Mouse (Mus musculus) limb, embryonic 10.5 days (tissue): ENCODE data around the gene Pacrg. TPM values are rescaled to one million over a fixed set of nuclear protein-coding genes. Genes with fewer than 3 reads are reported as not detected.

Experiments
- DNase-seq: peaks from one replicate; pipeline ENCODE4 v3.0.0-alpha.2; 2017; ENCODE audit warnings: low spot score
- H3K27ac ChIP-seq: fragments of 300-500 bp; sonication (generic); 2 replicates; pipeline ENCODE4 v1.5.1; 2016; ENCODE audit warnings: mild to moderate bottlenecking
- H3K27me3 ChIP-seq: fragments of 300-500 bp; sonication (generic); 2 replicates; pipeline ENCODE4 v1.6.1; 2016; ENCODE audit warnings: low read depth, mild to moderate bottlenecking; ENCODE audit not compliant: poor library complexity, severe bottlenecking
- H3K36me3 ChIP-seq: fragments of 300-500 bp; sonication (generic); 2 replicates; pipeline ENCODE4 v1.6.1; 2016; ENCODE audit warnings: mild to moderate bottlenecking, moderate library complexity
- H3K4me1 ChIP-seq: fragments of 300-500 bp; sonication (generic); 2 replicates; pipeline ENCODE4 v1.6.1; 2016
- H3K4me3 ChIP-seq: fragments of 300-500 bp; sonication (generic); 2 replicates; pipeline ENCODE4 v1.5.1; 2016; ENCODE audit warnings: mild to moderate bottlenecking, moderate library complexity
- H3K9me3 ChIP-seq: fragments of 300-500 bp; sonication (generic); replicated peaks from 2 replicates; pipeline ENCODE4 v1.6.1; 2016; ENCODE audit warnings: mild to moderate bottlenecking
- WGBS: fragments of 180-500 bp; shearing (Covaris S2); methylation state at CpG from one replicate; pipeline ENCODE4 v1.1.7; 2016; 5-methylcytosine and 5-hydroxymethylcytosine counted together
- polyA plus RNA-seq: library from polyadenylated mRNA; unstranded; fragments of >200 nt; fragmentation: Nextera tagmentation; extraction: Ambion mirVana; gene quantifications from 2 replicates; pipeline ENCODE4 v1.2.1, GENCODE M21; 2016

Gene Pacrg
- polyA plus RNA-seq, 1 experiment from 2014 or later, result 1.3 TPM

DNA sequence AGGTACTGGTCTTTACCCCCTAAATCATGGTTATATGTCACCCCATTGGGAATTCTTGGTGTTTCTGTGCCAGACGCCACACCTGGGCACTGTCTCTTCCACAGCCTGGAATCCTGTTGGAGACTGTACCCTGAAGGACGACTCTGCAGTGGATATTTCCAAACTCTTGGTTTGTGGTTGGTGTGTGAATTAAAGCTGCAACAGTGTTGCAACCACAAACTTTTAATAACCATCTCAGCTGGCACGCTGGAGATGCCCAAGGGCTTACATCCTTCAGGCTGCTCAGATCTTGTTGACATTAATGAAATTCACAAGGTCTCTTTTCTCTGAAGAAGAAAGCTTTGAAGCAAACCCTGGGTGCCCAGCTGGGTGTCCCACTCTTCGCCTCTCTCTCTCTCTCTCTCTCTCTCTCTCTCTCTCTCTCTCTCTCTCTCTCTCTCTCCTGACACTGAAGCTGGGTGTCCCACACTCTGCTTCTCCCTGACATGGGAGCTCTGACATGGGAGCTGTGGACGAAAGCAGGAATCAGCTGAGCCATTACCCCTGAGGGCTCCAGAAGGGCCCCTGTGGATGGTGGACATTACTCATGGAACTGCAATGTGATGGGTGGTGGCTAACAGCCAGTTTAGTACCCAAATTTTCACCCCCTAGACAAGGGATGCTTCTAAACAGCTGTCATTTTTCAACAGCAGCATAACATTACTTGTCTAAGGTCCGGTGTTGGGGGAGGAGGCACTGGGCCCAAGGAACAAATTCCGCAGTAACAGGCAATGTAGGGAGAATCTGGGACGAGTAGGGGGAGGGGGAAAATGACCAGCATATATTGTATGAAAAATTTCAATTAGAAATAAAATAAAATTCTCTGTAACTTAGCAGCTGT, 429.3 kb downstream of the Pacrg start:
- H3K4me1 ChIP-seq, result peaks cover 32% of the 10 kb centered on the region
- H3K27me3 ChIP-seq, result no peaks in the 10 kb centered on the region
- H3K4me3 ChIP-seq, result no peak overlapping the region
- no peak overlapping the region for H3K27ac ChIP-seq
- 72% methylated on average over 8 of the region's 8 CpGs for WGBS
- DNase-seq, result no peak
- no peaks in the 10 kb centered on the region for H3K9me3 ChIP-seq
- H3K36me3 ChIP-seq, result no peaks in the 10 kb centered on the region

DNA sequence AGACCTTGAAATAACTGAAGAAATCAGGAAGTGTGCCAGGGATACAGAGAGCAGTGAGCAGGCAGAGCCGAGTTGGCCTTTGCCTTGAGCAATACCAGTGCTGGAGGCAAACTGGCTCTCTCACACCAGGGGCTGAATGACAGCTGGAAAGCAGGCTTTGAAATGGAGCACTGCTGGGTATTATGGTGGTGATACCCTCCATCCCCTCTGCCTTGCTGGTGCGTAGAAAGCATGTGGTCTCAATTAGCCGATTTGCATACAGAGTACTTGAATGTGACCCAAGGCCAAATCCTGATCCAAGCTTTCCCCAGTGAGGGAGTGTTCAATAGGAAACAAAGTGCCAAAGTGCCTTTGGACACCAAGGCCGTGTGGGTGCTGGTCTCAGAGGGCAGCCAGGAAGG, 431.4 kb downstream of the Pacrg start:
- Histone ChIP-seq H3K27me3 (no peaks in the 10 kb centered on the region), H3K9me3 (no peaks in the 10 kb centered on the region), H3K4me3 (no peak overlapping the region), H3K27ac (0 out of 2 replicates have a peak overlapping the region, but pooled peaks have one; percentile 1), H3K36me3 (no peaks in the 10 kb centered on the region), H3K4me1 (peaks cover 32% of the 10 kb centered on the region)
- 19% methylated on average over 4 of the region's 4 CpGs for WGBS
- DNase-seq, result peak; percentile 54

DNA sequence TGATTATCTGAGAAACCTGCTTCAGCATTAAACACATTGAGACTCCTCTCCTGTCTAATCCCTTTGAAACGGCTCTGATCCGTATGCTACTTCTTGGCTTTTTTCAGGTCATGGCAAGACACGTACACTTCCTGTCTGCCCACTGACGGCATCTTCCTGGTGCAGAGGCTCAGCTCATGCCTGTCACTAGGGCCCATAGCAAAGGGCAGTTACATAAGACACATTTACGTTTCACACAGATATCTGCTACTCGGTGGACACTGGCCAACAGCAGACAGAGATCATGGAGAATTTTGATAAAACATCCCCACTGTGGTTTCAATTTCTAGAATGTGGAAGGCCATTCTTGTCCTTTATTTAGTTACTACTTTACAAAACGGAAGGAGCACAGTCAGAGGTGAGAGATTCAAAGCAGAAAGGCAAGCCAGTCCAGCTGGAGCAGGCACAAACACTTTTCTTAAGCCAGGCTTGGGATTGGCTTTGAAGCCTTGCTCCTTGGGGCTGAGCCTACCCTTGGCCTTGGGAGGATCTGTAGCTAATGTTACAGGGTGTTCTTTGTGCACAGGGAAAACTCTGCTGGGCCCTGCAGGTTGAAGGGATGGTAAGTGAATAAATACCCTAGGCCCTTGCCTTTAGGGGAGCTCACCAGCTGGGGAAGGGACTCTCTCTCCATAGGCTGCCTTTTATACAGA, 432.9 kb downstream of the Pacrg start:
- Histone ChIP-seq H3K27me3 (no peaks in the 10 kb centered on the region), H3K9me3 (no peaks in the 10 kb centered on the region), H3K4me1 (peaks cover 32% of the 10 kb centered on the region), H3K27ac (0 out of 2 replicates have a peak overlapping the region, but pooled peaks have one; percentile 16), H3K36me3 (no peaks in the 10 kb centered on the region), H3K4me3 (no peak overlapping the region)
- 72% methylated on average over 7 of the region's 7 CpGs for WGBS
- DNase-seq, result no peak

DNA sequence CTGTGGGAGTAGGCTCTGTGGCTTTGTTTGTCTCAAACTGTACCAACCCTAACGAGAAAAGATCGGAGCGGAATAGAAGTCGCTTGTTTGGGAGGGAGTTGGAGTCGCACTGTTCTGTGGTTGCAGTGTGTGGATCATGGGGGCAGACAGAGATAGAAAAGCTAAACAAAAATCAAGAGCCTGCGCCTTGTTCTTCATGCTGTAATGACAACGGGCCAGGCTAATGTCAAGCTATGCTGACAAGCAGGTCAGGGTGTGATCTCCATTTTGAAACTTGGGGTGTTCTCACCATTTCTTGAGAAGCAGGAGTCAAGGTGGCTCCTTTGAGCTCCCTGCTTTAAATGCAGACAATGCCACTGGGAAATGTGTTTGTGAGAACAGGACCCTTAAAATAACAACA, 433.8 kb downstream of the Pacrg start:
- 82% methylated on average over 7 of the region's 7 CpGs for WGBS
- no peaks in the 10 kb centered on the region for H3K9me3 ChIP-seq
- no peaks in the 10 kb centered on the region for H3K27me3 ChIP-seq
- H3K4me1 ChIP-seq, result peaks cover 36% of the 10 kb centered on the region
- no peak overlapping the region for H3K27ac ChIP-seq
- no peak for DNase-seq
- H3K4me3 ChIP-seq, result no peak overlapping the region
- H3K36me3 ChIP-seq, result no peaks in the 10 kb centered on the region

DNA sequence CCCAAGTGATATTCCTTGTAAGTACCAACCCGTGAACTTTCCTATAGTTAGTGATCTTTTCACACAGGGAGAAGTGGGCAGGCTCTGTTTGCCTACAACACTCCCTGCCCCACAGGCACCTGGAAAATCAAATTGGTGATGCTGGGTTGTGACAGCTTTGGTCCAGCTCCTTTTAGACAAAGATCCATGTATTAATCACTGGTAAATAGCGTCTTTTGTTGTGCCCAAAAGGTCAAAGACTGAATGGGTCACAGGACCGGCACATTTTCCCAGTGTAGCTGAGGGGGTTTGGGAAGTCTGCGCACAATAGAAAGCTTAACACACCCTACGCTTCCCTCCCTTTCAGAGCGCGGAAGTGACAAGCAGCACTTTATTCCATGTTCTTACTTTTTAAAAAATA, 434.2 kb downstream of the Pacrg start:
- Histone ChIP-seq H3K4me1 (peaks cover 39% of the 10 kb centered on the region), H3K4me3 (no peak overlapping the region), H3K9me3 (no peaks in the 10 kb centered on the region), H3K36me3 (no peaks in the 10 kb centered on the region), H3K27me3 (no peaks in the 10 kb centered on the region), H3K27ac (no peak overlapping the region)
- 76% methylated on average over 7 of the region's 7 CpGs for WGBS
- no peak for DNase-seq

DNA sequence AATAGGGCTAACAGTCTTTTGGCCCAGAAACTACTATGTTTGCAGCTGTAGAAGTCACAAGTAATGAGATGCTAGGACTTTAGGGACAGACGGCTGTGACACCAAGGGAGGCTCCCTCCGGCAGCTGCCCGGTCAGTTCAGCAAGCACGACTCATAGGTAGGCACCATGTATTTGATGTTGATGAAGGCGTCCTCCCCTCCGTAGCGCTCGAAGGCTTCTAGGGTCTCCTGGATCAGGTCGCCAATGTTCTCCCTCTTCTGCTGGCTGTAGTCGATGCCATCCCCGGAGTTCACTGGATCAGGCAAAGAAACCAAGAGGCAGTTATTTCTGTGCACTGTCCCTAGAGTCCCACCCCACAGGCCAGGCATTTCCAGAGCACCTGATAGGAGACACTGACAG, 436.9 kb downstream of the Pacrg start:
- WGBS, result 93% methylated on average over 11 of the region's 11 CpGs
- H3K4me1 ChIP-seq, result peaks cover 49% of the 10 kb centered on the region
- no peak overlapping the region for H3K4me3 ChIP-seq
- H3K27me3 ChIP-seq, result no peaks in the 10 kb centered on the region
- no peak overlapping the region for H3K27ac ChIP-seq
- no peaks in the 10 kb centered on the region for H3K36me3 ChIP-seq
- H3K9me3 ChIP-seq, result no peaks in the 10 kb centered on the region
- DNase-seq, result no peak

DNA sequence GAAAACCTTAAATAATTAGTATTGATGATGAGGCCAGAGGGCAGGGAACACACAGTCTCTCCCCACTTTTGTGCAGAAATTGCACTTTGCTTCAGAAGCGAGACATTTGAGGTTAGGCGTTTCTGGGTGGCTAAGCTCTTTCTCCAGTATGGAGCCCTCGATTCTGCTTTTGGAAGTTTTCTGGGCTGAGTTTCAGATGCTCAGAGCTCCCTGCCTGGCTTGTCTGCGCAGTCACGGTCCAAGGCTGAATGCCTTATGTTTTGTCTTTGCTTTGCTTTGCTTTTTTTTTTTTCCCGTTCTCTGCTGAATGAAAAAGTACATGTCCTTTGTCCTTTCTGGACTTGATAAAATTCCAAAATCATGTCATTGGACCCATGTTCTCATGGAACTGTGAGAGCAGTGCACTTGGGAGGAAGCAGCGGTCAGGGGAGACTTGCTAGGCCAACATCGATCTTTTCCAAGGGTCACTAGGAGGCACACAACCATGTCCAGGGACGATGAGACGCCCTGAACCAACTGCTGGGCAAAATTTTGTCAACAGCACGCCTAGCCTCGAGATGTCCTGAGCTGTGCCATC, 438.0 kb downstream of the Pacrg start:
- 92% methylated on average over 12 of the region's 12 CpGs for WGBS
- DNase-seq, result no peak
- H3K4me1 ChIP-seq, result peaks cover 50% of the 10 kb centered on the region

DNA sequence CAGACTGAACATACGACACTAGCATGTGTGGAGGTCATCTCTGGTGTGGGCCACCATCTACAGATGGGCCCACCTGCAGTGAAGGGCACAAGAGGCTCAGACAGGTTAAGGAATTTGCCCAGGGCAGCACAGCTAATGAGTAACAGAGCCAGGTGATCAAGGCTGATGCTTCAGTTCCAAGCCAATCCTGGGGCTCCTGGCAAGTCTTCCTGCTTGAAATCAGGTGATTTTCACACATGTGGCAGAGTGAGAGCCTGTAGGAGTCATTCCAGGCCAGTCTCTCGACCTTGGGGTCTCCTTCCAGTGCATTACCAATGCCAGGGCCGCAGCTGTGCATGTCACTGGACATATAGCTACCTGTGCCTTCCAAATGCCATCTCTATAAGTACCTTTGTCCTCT, 438.6 kb downstream of the Pacrg start:
- Histone ChIP-seq H3K27me3 (no peaks in the 10 kb centered on the region), H3K36me3 (no peaks in the 10 kb centered on the region), H3K9me3 (no peaks in the 10 kb centered on the region), H3K4me1 (peaks cover 49% of the 10 kb centered on the region), H3K27ac (0 out of 2 replicates have a peak overlapping the region, but pooled peaks have one; percentile 14), H3K4me3 (no peak overlapping the region)
- 73% methylated on average over 3 of the region's 3 CpGs for WGBS
- no peak for DNase-seq

More for the DNA sequence above, 438.0 kb downstream of the Pacrg start:
- Histone ChIP-seq H3K36me3 (no peaks in the 10 kb centered on the region), H3K9me3 (no peaks in the 10 kb centered on the region), H3K4me3 (no peak overlapping the region), H3K27ac (no peak overlapping the region), H3K27me3 (no peaks in the 10 kb centered on the region)

DNA sequence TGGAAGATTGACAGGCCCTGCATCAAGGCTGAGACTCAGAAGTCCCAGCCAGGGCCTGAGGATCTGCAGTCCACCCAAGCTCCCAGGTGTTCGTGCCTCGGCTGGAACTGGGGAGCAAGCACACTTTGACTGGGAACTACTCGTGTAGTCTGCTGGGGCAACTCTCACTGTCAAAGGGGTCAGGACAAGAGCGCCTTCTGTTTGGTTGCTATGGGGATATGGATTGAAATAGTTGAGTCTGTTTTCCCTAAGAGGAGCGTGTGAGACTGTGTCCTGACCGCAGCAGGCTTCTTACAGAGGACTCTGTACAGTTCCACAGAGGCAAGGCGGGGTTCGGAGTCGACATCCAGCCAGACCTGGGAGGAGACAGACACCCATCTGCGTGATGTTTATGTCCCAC, 440.4 kb downstream of the Pacrg start:
- Histone ChIP-seq H3K27ac (peak overlapping the region; percentile 11; the same call in 1 of the 2 replicates), H3K36me3 (no peaks in the 10 kb centered on the region), H3K4me3 (no peak overlapping the region), H3K9me3 (no peaks in the 10 kb centered on the region), H3K4me1 (peaks cover 49% of the 10 kb centered on the region), H3K27me3 (no peaks in the 10 kb centered on the region)
- DNase-seq, result no peak
- WGBS, result 83% methylated on average over 10 of the region's 10 CpGs

DNA sequence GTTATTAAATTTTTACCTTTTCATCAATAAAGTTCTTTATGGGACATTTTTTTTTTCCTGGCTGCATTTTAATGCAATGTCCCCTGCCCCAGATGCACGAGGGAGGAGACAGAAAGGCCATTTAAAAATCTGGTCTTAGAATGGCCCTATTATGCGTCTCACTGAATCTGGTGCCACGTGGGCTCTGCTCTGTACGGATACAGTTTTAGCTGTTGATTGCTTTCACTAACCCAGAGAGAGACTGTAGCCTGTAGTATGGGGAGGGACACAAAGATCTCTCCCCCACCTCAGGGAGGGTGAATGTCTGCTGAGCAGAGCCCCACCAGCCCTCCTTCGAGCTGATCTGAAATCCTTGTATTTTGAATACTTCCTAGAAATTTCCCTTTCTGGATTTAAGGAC, 441.2 kb downstream of the Pacrg start:
- peaks cover 49% of the 10 kb centered on the region for H3K4me1 ChIP-seq
- 87% methylated on average over 5 of the region's 5 CpGs for WGBS
- peak overlapping the region; percentile 50; the same call in 1 of the 2 replicates for H3K27ac ChIP-seq
- H3K36me3 ChIP-seq, result no peaks in the 10 kb centered on the region
- no peak overlapping the region for H3K4me3 ChIP-seq
- H3K9me3 ChIP-seq, result no peaks in the 10 kb centered on the region
- DNase-seq, result no peak
- H3K27me3 ChIP-seq, result no peaks in the 10 kb centered on the region

DNA sequence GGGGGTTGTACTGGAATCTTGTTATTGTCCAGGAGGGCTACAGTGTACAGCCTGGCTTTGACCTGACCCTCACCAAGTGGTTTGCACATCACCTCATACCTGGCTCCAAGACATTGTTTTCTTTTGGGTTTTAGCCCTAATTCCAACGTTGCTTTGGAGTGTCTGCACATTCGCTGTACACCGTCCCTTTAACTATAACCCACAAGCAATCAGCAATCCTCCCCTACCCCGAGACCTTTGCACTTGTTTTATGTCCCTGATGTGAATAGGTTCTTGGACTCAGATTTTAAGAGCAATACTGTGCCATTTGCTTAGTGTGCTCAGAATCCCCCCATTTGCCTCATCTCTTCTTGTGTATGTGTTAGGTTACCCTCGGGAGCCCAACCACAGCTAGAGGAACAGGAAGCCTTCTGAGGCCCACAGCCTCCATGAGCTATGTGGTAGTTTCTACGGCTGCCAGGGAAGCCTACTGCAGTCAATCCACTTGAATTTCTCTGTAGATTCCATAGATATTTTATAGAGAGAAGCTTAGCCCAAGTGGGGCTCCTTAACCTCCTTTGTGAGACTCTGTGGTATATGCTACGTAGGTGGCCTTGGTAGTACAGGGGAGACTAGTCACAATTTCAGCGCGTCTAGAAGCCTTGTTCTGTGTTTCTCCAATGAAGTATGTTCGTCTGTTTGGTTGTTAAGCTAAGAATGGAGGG, 442.0 kb downstream of the Pacrg start:
- Histone ChIP-seq H3K27me3 (no peaks in the 10 kb centered on the region), H3K27ac (peak overlapping the region; percentile 50; the same call in 1 of the 2 replicates), H3K9me3 (no peaks in the 10 kb centered on the region), H3K4me3 (no peak overlapping the region), H3K4me1 (peaks cover 49% of the 10 kb centered on the region), H3K36me3 (no peaks in the 10 kb centered on the region)
- 88% methylated on average over 10 of the region's 10 CpGs for WGBS
- DNase-seq, result no peak

DNA sequence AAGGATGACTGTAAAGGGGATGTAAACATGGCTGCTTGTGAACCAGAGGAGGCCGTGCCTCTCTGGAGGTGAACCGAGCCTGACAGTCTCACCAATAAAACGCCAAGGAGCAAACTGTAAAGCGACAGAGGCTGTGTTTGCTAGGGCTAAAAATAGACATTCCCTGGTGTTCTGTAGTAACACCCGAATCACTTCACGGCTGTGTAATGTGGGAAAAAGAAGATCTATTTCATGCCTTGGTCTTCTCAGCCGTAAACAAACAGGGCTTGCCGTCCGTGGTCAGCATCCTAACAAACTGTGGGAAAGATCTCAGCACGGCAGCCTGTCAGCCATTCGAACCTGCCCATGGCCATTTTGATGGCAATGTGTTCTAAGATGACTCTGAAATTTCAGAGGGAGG, 442.8 kb downstream of the Pacrg start:
- H3K36me3 ChIP-seq, result no peaks in the 10 kb centered on the region
- peak overlapping the region; percentile 20; the same call in 1 of the 2 replicates for H3K27ac ChIP-seq
- 58% methylated on average over 11 of the region's 11 CpGs for WGBS
- no peak overlapping the region for H3K4me3 ChIP-seq
- peaks cover 49% of the 10 kb centered on the region for H3K4me1 ChIP-seq
- no peaks in the 10 kb centered on the region for H3K9me3 ChIP-seq
- no peaks in the 10 kb centered on the region for H3K27me3 ChIP-seq
- DNase-seq, result no peak
